Mouse (Mus musculus) intestine, embryonic 16.5 days (tissue): ENCODE data around the gene Magi2. TPM values are rescaled to one million over a fixed set of nuclear protein-coding genes. Genes with fewer than 3 reads are reported as not detected.
A peak's percentile ranks its signal among the peaks of the same experiment; 100 is the strongest.

Source experiments
- ATAC-seq: fragments of 200-750 bp; cut with Nextera tagmentation; 2 replicates; pipeline ENCODE4 v1.8.0; 2017; ENCODE audit warnings: moderate TSS enrichment, moderate library complexity
- H3K27ac ChIP-seq: fragments of 300-500 bp; sonication (generic); 2 replicates; pipeline ENCODE4 v1.5.1; 2014; ENCODE audit warnings: mild to moderate bottlenecking, low read length
- H3K27me3 ChIP-seq: fragments of 300-500 bp; sonication (generic); replicated peaks from 2 replicates; pipeline ENCODE4 v1.6.1; 2014; ENCODE audit warnings: low read length, control low read depth, mixed read lengths; ENCODE audit not compliant: control insufficient read depth, insufficient read depth
- H3K36me3 ChIP-seq: fragments of 300-500 bp; sonication (generic); 2 replicates; pipeline ENCODE4 v1.6.1; 2014; ENCODE audit warnings: low read length, control low read depth; ENCODE audit not compliant: control insufficient read depth, insufficient read depth
- H3K4me1 ChIP-seq: fragments of 300-500 bp; sonication (generic); 2 replicates; pipeline ENCODE4 v1.6.1; 2014; ENCODE audit warnings: low read length, control low read depth, mixed read lengths; ENCODE audit not compliant: control insufficient read depth, insufficient read depth
- H3K4me2 ChIP-seq: fragments of 300-500 bp; sonication (generic); 2 replicates; pipeline ENCODE4 v1.6.1; 2014; ENCODE audit warnings: low read depth, low read length, control low read depth
- H3K4me3 ChIP-seq: fragments of 300-500 bp; sonication (generic); 2 replicates; pipeline ENCODE4 v1.5.1; 2014; ENCODE audit warnings: mild to moderate bottlenecking, low read length
- H3K9ac ChIP-seq: fragments of 300-500 bp; sonication (generic); 2 replicates; pipeline ENCODE4 v1.6.1; 2014; ENCODE audit warnings: low read depth, low read length
- H3K9me3 ChIP-seq: fragments of 300-500 bp; sonication (generic); 2 replicates; pipeline ENCODE4 v1.6.1; 2016; ENCODE audit warnings: low read length, control low read depth; ENCODE audit not compliant: control insufficient read depth
- WGBS: fragments of 180-500 bp; shearing (Covaris S2); extraction: QIAGEN DNeasy Blood & Tissue Kit; methylation state at CpG from one replicate; pipeline ENCODE4 v1.1.7; 2014; 5-methylcytosine and 5-hydroxymethylcytosine counted together
- polyA plus RNA-seq: library from polyadenylated mRNA; unstranded; fragments of >200 nt; fragmentation: Nextera tagmentation; extraction: Ambion mirVana; gene quantifications from 2 replicates; pipeline ENCODE4 v1.2.1, GENCODE M21; 2015

Gene Magi2
- polyA plus RNA-seq, 1 experiment from 2014 or later, result 3.0 TPM

DNA sequence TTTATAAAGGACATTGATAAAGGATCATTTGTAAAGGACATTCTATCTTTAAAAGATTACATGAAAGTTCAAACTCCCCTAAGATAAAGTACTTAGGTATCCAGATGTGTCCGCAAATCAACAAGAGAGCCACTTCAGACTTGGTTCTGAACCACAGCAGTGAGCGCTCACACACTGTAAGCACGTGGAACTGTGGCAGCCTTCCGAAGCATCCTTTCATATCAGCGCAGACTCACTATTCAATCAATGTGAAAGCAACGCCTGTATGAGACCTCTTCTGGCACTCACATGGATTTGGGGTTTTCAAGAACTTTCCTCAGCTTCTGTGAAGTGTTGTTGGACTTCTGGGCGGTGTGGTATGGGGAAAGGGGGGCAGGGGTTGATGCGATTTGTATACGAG lies 970.6 kb downstream of the Magi2 start:
- no peak overlapping the region for H3K9ac ChIP-seq
- no peak overlapping the region for H3K4me2 ChIP-seq
- H3K36me3 ChIP-seq, result no peaks in the 10 kb centered on the region
- H3K27me3 ChIP-seq, result no peaks in the 10 kb centered on the region
- no peak overlapping the region for H3K27ac ChIP-seq
- ATAC-seq, result no peak
- no peak overlapping the region for H3K4me3 ChIP-seq
- 47% methylated on average over 9 of the region's 9 CpGs for whole genome bisulfite sequencing
- H3K4me1 ChIP-seq, result no peaks in the 10 kb centered on the region
- H3K9me3 ChIP-seq, result no peaks in the 10 kb centered on the region

DNA sequence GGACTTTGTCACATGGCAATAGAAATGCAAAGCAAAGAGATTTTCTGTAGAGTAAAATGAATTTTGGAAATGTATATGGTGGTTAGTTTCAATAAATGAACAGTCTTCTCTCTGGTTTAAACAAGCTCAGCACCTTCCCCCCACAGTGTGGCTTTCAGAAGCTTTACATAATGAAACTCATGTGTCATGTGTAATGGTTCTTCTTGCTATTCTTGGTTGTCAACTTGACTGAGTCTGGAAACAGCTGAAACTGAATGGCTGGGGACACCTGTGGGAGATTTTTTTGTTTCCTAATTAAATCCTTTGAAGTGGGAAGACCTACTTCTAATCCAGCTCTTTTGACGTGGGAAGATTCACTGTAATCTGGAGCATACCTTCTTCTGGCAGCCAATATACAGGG lies 974.5 kb downstream of the Magi2 start:
- H3K36me3 ChIP-seq, result no peaks in the 10 kb centered on the region
- no peak for ATAC-seq
- WGBS, result 67% methylated on average over 1 of the region's 1 CpGs

DNA sequence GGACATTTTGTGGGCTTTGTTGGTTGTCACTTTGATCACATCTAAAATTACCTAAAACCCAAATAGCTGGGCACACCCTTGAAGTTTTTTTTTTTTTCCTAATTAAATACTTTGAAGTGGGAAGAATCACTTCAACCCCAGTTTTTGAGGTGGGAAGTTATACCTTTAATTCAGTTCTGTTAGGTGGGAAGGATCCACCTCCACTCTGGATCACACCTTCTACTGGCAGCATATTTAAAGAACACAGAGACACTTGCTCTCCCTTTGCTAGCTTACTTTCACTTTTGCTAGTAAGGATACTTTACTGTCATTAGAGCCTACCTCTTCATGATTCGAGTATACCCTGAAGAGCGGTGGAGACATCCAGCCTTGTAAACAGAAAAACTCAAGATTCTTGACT lies 981.3 kb downstream of the Magi2 start:
- no peaks in the 10 kb centered on the region for H3K27me3 ChIP-seq
- H3K9ac ChIP-seq, result no peak overlapping the region
- WGBS, result 89% methylated on average over 2 of the region's 2 CpGs
- no peaks in the 10 kb centered on the region for H3K9me3 ChIP-seq
- no peak overlapping the region for H3K4me3 ChIP-seq
- no peaks in the 10 kb centered on the region for H3K4me1 ChIP-seq
- ATAC-seq, result no peak
- no peak overlapping the region for H3K4me2 ChIP-seq
- no peak overlapping the region for H3K27ac ChIP-seq
- no peaks in the 10 kb centered on the region for H3K36me3 ChIP-seq

More for the DNA sequence above, 974.5 kb downstream of the Magi2 start:
- H3K27ac ChIP-seq, result no peak overlapping the region
- H3K9ac ChIP-seq, result no peak overlapping the region
- no peaks in the 10 kb centered on the region for H3K9me3 ChIP-seq
- H3K27me3 ChIP-seq, result no peaks in the 10 kb centered on the region
- no peak overlapping the region for H3K4me2 ChIP-seq
- no peaks in the 10 kb centered on the region for H3K4me1 ChIP-seq
- H3K4me3 ChIP-seq, result no peak overlapping the region

DNA sequence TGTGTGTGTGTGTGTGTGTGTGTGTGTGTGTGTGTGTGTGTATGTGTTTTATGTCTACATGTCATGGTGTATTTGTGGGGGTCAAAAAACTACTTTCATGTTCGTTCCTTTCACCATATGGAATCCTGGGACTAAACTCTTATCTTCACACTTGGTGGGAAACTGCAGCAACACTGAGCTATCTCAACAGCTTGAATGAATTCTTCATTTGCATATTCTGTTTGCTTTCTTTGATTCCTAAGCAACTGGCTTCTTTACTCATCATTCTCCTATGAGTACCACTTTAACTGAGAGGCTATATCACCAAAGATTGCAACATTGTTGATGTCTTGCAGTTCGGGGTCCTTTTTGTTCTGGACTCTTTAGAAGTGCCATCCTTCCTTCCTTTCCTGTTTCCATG lies 986.5 kb downstream of the Magi2 start:
- no peaks in the 10 kb centered on the region for H3K27me3 ChIP-seq
- no peaks in the 10 kb centered on the region for H3K36me3 ChIP-seq
- H3K4me3 ChIP-seq, result no peak overlapping the region
- no peaks in the 10 kb centered on the region for H3K4me1 ChIP-seq
- no peak overlapping the region for H3K9ac ChIP-seq
- H3K9me3 ChIP-seq, result no peaks in the 10 kb centered on the region
- no peak overlapping the region for H3K27ac ChIP-seq
- H3K4me2 ChIP-seq, result no peak overlapping the region
- no peak for ATAC-seq
- 67% methylated on average over 2 of the region's 2 CpGs for WGBS

DNA sequence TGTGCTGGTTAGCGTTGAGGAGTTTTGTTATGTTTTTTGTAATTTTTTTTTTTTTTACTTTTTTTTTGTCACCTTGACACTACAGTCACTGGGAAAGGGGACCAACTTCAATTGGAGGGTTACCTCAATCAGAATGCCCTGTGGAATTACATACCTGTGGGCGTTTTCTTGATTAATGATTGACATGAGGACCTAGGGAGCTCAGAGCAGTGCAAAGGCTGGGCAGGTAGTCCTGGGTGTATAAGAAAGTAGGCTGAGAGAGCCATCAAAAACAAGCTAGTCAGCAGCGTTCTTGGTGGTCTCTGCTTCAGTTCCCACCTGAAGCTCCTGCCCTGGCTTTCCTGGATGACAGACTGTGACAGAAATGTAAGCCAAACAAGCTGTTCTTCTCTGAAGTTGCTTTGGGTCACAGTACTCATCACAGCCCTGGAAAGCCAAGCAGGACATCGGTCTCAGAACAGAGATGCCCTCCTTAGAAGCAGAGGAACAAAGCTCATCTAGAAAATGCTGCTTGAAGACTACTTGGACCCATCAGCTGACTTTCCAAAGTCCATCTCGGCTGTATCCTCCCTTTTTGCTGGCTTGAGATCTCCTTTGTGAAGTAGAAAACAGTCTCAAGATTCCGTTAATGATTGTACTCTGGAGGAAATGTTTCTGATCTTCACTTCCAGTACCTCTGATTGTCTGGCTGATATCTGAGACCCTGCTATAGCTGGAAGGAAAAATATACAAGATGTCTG lies 999.8 kb downstream of the Magi2 start:
- Histone ChIP-seq H3K27ac (no peak overlapping the region), H3K9me3 (no peaks in the 10 kb centered on the region), H3K4me3 (no peak overlapping the region), H3K9ac (no peak overlapping the region), H3K4me2 (no peak overlapping the region), H3K27me3 (no peaks in the 10 kb centered on the region), H3K36me3 (no peaks in the 10 kb centered on the region), H3K4me1 (no peaks in the 10 kb centered on the region)
- ATAC-seq, result no peak
- WGBS, result 74% methylated on average over 6 of the region's 6 CpGs

DNA sequence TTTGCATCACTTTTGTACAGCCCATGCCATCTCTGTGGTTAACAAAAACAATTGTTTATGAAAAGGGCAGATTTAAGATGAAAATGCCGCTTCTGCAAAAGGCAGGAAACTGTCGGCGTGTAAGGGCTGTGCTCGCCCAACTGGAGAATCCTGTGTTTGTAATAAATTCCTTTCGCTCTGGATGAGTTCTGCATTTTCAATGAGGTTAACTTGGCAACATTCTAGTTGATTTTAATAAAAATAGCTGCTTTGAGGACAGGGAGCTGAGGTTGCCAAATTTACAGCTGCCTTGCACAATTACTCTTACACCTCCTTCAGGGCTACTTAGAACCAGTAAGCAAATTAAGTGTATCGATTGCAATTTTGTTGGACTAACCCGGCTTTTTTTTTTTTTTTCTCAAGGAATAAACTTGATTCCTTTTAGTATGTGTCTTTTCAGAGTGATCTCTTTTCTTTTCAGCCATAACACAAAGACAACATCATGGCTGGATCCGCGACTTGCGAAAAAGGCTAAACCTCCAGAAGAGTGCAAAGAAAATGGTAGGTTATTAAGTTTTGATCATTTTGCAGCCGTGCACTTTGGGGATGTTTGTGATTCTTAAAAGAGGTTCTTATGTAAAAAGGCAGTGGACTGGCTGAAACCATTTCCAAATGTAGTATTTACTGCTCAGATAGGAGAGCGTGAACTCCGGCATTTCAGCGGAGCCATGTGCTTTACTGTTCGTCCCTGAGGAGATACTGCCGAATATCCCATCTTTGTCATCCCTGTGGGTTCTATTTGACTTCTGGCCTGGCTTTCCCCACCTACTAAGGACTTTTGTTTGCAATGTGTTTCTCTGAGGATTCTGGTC lies 1001.3 kb downstream of the Magi2 start:
- WGBS, result 68% methylated on average over 16 of the region's 16 CpGs
- Histone ChIP-seq H3K27me3 (no peaks in the 10 kb centered on the region), H3K9ac (no peak overlapping the region), H3K36me3 (no peaks in the 10 kb centered on the region), H3K27ac (no peak overlapping the region), H3K4me2 (no peak overlapping the region), H3K4me1 (no peaks in the 10 kb centered on the region), H3K4me3 (no peak overlapping the region), H3K9me3 (no peaks in the 10 kb centered on the region)
- no peak for ATAC-seq

DNA sequence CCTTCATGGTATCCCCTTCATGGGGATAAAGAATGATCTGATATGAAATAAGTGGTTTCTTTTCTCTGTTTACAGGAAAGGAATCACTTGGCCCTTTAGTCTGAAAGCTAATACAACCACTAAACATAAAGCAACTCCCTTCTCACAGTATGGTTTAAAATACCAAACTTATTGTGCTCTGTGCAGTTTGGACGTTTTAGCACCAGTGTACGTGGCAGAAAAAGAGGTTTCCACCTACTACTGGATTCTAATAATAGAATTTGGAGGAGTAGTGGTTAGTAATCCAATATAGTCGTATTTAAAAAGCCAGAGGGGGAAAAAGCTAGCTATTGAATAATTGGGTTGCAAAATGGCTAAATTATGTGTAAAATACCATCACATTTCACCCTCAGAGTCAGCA lies 1005.1 kb downstream of the Magi2 start:
- no peaks in the 10 kb centered on the region for H3K4me1 ChIP-seq
- H3K9ac ChIP-seq, result no peak overlapping the region
- 73% methylated on average over 3 of the region's 3 CpGs for WGBS
- no peak overlapping the region for H3K4me2 ChIP-seq
- no peaks in the 10 kb centered on the region for H3K36me3 ChIP-seq
- no peak overlapping the region for H3K4me3 ChIP-seq
- H3K27me3 ChIP-seq, result no peaks in the 10 kb centered on the region
- no peaks in the 10 kb centered on the region for H3K9me3 ChIP-seq
- no peak for ATAC-seq
- H3K27ac ChIP-seq, result no peak overlapping the region

DNA sequence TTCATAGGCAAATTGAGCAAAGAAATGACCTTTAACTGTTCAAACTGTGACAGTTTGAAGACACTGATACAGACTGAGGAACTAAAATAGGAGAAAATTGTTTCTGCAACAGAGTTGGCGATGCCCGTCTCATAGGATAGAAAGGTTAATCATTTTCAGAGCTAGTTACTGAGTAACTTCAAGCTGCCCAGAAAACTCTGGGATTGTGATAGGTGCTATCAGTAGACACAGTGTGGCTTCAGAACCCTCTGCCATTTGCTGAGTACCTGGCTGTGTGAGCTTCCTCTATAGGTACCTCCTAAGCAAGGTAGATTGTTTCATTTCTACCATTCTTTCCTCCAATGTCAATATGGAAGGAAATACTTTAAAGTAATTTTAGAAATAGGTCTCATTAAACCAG lies 1014.7 kb downstream of the Magi2 start:
- Histone ChIP-seq H3K4me1 (no peaks in the 10 kb centered on the region), H3K4me2 (no peak overlapping the region), H3K27me3 (no peaks in the 10 kb centered on the region), H3K9ac (no peak overlapping the region), H3K4me3 (no peak overlapping the region), H3K27ac (no peak overlapping the region), H3K36me3 (no peaks in the 10 kb centered on the region), H3K9me3 (no peaks in the 10 kb centered on the region)
- 53% methylated on average over 2 of the region's 2 CpGs for WGBS
- peak; percentile 87 for ATAC-seq

DNA sequence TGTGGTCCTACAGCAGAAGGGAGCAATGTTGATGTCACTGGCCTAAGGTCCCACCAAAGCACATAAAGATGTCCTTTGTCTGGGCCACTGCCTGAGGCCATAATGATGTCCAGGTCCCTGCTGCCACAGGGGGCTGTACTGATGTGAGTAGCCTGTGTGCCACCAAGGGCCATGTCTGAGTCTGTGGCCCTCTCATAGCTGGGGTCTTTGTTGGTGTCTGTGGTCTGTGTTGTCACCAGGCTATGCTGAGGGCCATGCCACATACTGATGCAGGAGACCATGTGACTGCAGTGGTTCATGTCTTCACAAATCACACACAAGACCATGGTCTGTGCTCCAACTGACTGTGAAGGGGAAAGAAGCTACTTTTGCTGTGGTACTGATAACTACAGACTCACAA lies 1015.7 kb downstream of the Magi2 start:
- H3K4me1 ChIP-seq, result no peaks in the 10 kb centered on the region
- H3K9me3 ChIP-seq, result no peaks in the 10 kb centered on the region
- no peak for ATAC-seq
- no peaks in the 10 kb centered on the region for H3K27me3 ChIP-seq
- no peak overlapping the region for H3K9ac ChIP-seq
- H3K27ac ChIP-seq, result no peak overlapping the region
- no peak overlapping the region for H3K4me2 ChIP-seq
- no peaks in the 10 kb centered on the region for H3K36me3 ChIP-seq
- H3K4me3 ChIP-seq, result no peak overlapping the region
